Mouse (Mus musculus): Measurements from ENCODE around the gene Tmem229b. TPM values are rescaled to one million over a fixed set of nuclear protein-coding genes. Genes with fewer than 3 reads are reported as not detected.

Tmem229b gene
- polyA plus RNA-seq, 1 experiment from 2014 or later, result 3.9 TPM

GRCm38 (mm10) chr12:79022882-79023281, 15.5 kb upstream of the Tmem229b start:
- Histone ChIP-seq H3K27ac (replicated peaks; ENCODE audit: low read depth, low read length) (no peak overlapping the region), H3K27me3 (ENCODE audit: control insufficient read depth, insufficient read depth, low read length) (no peaks in the 10 kb centered on the region), H3K36me3 (replicated peaks; ENCODE audit: control insufficient read depth, insufficient read depth, low read depth, low read length) (no peaks in the 10 kb centered on the region), H3K9ac (replicated peaks; ENCODE audit: low read length) (no peak overlapping the region), H3K4me1 (ENCODE audit: control insufficient read depth, insufficient read depth, low read length) (no peaks in the 10 kb centered on the region), H3K4me2 (ENCODE audit: low read depth, low read length) (no peak overlapping the region), H3K4me3 (ENCODE audit: low read depth, low read length) (no peak overlapping the region), H3K9me3 (replicated peaks; ENCODE audit: control insufficient read depth, low read length) (no peaks in the 10 kb centered on the region)
- peak; percentile 66; the same call in 1 of the 2 replicates for ATAC-seq (replicated peaks; ENCODE audit: insufficient number of reproducible peaks, low FRiP score, low TSS enrichment, low read depth)
- peak; percentile 72 for DNase-seq (ENCODE audit: low spot score)
- 11% methylated on average over 3 of the region's 3 CpGs for WGBS

- no peak overlapping the region for H3K9ac ChIP-seq (replicated peaks; ENCODE audit: low read length)
- no peak for ATAC-seq (replicated peaks; ENCODE audit: insufficient number of reproducible peaks, low FRiP score, low TSS enrichment, low read depth)
- H3K27me3 ChIP-seq (ENCODE audit: control insufficient read depth, insufficient read depth, low read length), result no peaks in the 10 kb centered on the region
- no peak for DNase-seq (ENCODE audit: low spot score)
- H3K9me3 ChIP-seq (replicated peaks; ENCODE audit: control insufficient read depth, low read length), result no peaks in the 10 kb centered on the region
- 86% methylated on average over 1 of the region's 1 CpGs for WGBS
- H3K27ac ChIP-seq (replicated peaks; ENCODE audit: low read depth, low read length), result no peak overlapping the region
- H3K36me3 ChIP-seq (replicated peaks; ENCODE audit: control insufficient read depth, insufficient read depth, low read depth, low read length), result no peaks in the 10 kb centered on the region
- no peak overlapping the region for H3K4me3 ChIP-seq (ENCODE audit: low read depth, low read length)
- no peaks in the 10 kb centered on the region for H3K4me1 ChIP-seq (ENCODE audit: control insufficient read depth, insufficient read depth, low read length)
- H3K4me2 ChIP-seq (ENCODE audit: low read depth, low read length), result no peak overlapping the region
These were observed 14.5 kb upstream of the Tmem229b start for GRCm38 (mm10) chr12:79021902-79022301.

GRCm38 (mm10) chr12:79017994-79018399, 10.6 kb upstream of the Tmem229b start:
- H3K27me3 ChIP-seq (ENCODE audit: control insufficient read depth, insufficient read depth, low read length), result no peaks in the 10 kb centered on the region
- no peaks in the 10 kb centered on the region for H3K9me3 ChIP-seq (replicated peaks; ENCODE audit: control insufficient read depth, low read length)
- no peak overlapping the region for H3K9ac ChIP-seq (replicated peaks; ENCODE audit: low read length)
- DNase-seq (ENCODE audit: low spot score) (no peak), ATAC-seq (replicated peaks; ENCODE audit: insufficient number of reproducible peaks, low FRiP score, low TSS enrichment, low read depth) (no peak)
- WGBS, result 58% methylated on average over 4 of the region's 4 CpGs
- H3K27ac ChIP-seq (replicated peaks; ENCODE audit: low read depth, low read length), result no peak overlapping the region
- H3K4me2 ChIP-seq (ENCODE audit: low read depth, low read length), result no peak overlapping the region
- H3K4me1 ChIP-seq (ENCODE audit: control insufficient read depth, insufficient read depth, low read length), result no peaks in the 10 kb centered on the region
- H3K4me3 ChIP-seq (ENCODE audit: low read depth, low read length), result no peak overlapping the region
- no peaks in the 10 kb centered on the region for H3K36me3 ChIP-seq (replicated peaks; ENCODE audit: control insufficient read depth, insufficient read depth, low read depth, low read length)

GRCm38 (mm10) chr12:79016109-79016508, 8.7 kb upstream of the Tmem229b start:
- H3K4me2 ChIP-seq (ENCODE audit: low read depth, low read length), result no peak overlapping the region
- DNase-seq (ENCODE audit: low spot score), result peak; percentile 6
- H3K4me3 ChIP-seq (ENCODE audit: low read depth, low read length), result no peak overlapping the region
- no peaks in the 10 kb centered on the region for H3K9me3 ChIP-seq (replicated peaks; ENCODE audit: control insufficient read depth, low read length)
- no peaks in the 10 kb centered on the region for H3K4me1 ChIP-seq (ENCODE audit: control insufficient read depth, insufficient read depth, low read length)
- H3K27me3 ChIP-seq (ENCODE audit: control insufficient read depth, insufficient read depth, low read length), result no peaks in the 10 kb centered on the region
- H3K36me3 ChIP-seq (replicated peaks; ENCODE audit: control insufficient read depth, insufficient read depth, low read depth, low read length), result no peaks in the 10 kb centered on the region
- 20% methylated on average over 5 of the region's 5 CpGs for WGBS
- no peak overlapping the region for H3K27ac ChIP-seq (replicated peaks; ENCODE audit: low read depth, low read length)
- no peak overlapping the region for H3K9ac ChIP-seq (replicated peaks; ENCODE audit: low read length)
- ATAC-seq (replicated peaks; ENCODE audit: insufficient number of reproducible peaks, low FRiP score, low TSS enrichment, low read depth), result no peak

GRCm38 (mm10) chr12:79010569-79010968, 3.1 kb upstream of the Tmem229b start:
- no peak for ATAC-seq (replicated peaks; ENCODE audit: insufficient number of reproducible peaks, low FRiP score, low TSS enrichment, low read depth)
- WGBS, result 37% methylated on average over 3 of the region's 3 CpGs
- H3K4me2 ChIP-seq (ENCODE audit: low read depth, low read length), result no peak overlapping the region
- peaks cover 9% of the 10 kb centered on the region for H3K27me3 ChIP-seq (ENCODE audit: control insufficient read depth, insufficient read depth, low read length)
- no peaks in the 10 kb centered on the region for H3K9me3 ChIP-seq (replicated peaks; ENCODE audit: control insufficient read depth, low read length)
- no peak overlapping the region for H3K4me3 ChIP-seq (ENCODE audit: low read depth, low read length)
- H3K9ac ChIP-seq (replicated peaks; ENCODE audit: low read length), result no peak overlapping the region
- no peak overlapping the region for H3K27ac ChIP-seq (replicated peaks; ENCODE audit: low read depth, low read length)
- H3K36me3 ChIP-seq (replicated peaks; ENCODE audit: control insufficient read depth, insufficient read depth, low read depth, low read length), result no peaks in the 10 kb centered on the region
- no peak for DNase-seq (ENCODE audit: low spot score)
- no peaks in the 10 kb centered on the region for H3K4me1 ChIP-seq (ENCODE audit: control insufficient read depth, insufficient read depth, low read length)

- ATAC-seq (replicated peaks; ENCODE audit: insufficient number of reproducible peaks, low FRiP score, low TSS enrichment, low read depth) (peak; percentile 60), DNase-seq (ENCODE audit: low spot score) (peak; percentile 43)
- no peak overlapping the region for H3K27ac ChIP-seq (replicated peaks; ENCODE audit: low read depth, low read length)
- peak overlapping the region; percentile 67 for H3K9ac ChIP-seq (replicated peaks; ENCODE audit: low read length)
- no peaks in the 10 kb centered on the region for H3K4me1 ChIP-seq (ENCODE audit: control insufficient read depth, insufficient read depth, low read length)
- H3K36me3 ChIP-seq (replicated peaks; ENCODE audit: control insufficient read depth, insufficient read depth, low read depth, low read length), result no peaks in the 10 kb centered on the region
- WGBS, result under 1% methylated on average over 42 of the region's 53 CpGs
- no peaks in the 10 kb centered on the region for H3K9me3 ChIP-seq (replicated peaks; ENCODE audit: control insufficient read depth, low read length)
- peak overlapping the region; percentile 89 for H3K4me3 ChIP-seq (ENCODE audit: low read depth, low read length)
- peak overlapping the region; percentile 97 for H3K4me2 ChIP-seq (ENCODE audit: low read depth, low read length)
- peaks cover 11% of the 10 kb centered on the region for H3K27me3 ChIP-seq (ENCODE audit: control insufficient read depth, insufficient read depth, low read length)
These were observed 825 bp downstream of the Tmem229b start for GRCm38 (mm10) chr12:79006478-79007125.

- ATAC-seq (replicated peaks; ENCODE audit: insufficient number of reproducible peaks, low FRiP score, low TSS enrichment, low read depth), result no peak
- no peaks in the 10 kb centered on the region for H3K4me1 ChIP-seq (ENCODE audit: control insufficient read depth, insufficient read depth, low read length)
- H3K27ac ChIP-seq (replicated peaks; ENCODE audit: low read depth, low read length), result no peak overlapping the region
- H3K27me3 ChIP-seq (ENCODE audit: control insufficient read depth, insufficient read depth, low read length), result peaks cover 11% of the 10 kb centered on the region
- H3K4me3 ChIP-seq (ENCODE audit: low read depth, low read length), result peak overlapping the region; percentile 89
- no peaks in the 10 kb centered on the region for H3K9me3 ChIP-seq (replicated peaks; ENCODE audit: control insufficient read depth, low read length)
- no peaks in the 10 kb centered on the region for H3K36me3 ChIP-seq (replicated peaks; ENCODE audit: control insufficient read depth, insufficient read depth, low read depth, low read length)
- peak overlapping the region; percentile 97; the same call in 1 of the 2 replicates for H3K4me2 ChIP-seq (ENCODE audit: low read depth, low read length)
- 42% methylated on average over 9 of the region's 9 CpGs for WGBS
- H3K9ac ChIP-seq (replicated peaks; ENCODE audit: low read length), result no peak overlapping the region
- DNase-seq (ENCODE audit: low spot score), result no peak
These were observed 1.4 kb downstream of the Tmem229b start for GRCm38 (mm10) chr12:79006076-79006475.

GRCm38 (mm10) chr12:79005456-79005855, 2.0 kb downstream of the Tmem229b start:
- no peak for ATAC-seq (replicated peaks; ENCODE audit: insufficient number of reproducible peaks, low FRiP score, low TSS enrichment, low read depth)
- 86% methylated on average over 5 of the region's 5 CpGs for WGBS
- H3K36me3 ChIP-seq (replicated peaks; ENCODE audit: control insufficient read depth, insufficient read depth, low read depth, low read length), result no peaks in the 10 kb centered on the region

More at GRCm38 (mm10) chr12:79005456-79005855, 2.0 kb downstream of the Tmem229b start:
- no peaks in the 10 kb centered on the region for H3K9me3 ChIP-seq (replicated peaks; ENCODE audit: control insufficient read depth, low read length)
- H3K9ac ChIP-seq (replicated peaks; ENCODE audit: low read length), result no peak overlapping the region
- no peak overlapping the region for H3K27ac ChIP-seq (replicated peaks; ENCODE audit: low read depth, low read length)
- H3K27me3 ChIP-seq (ENCODE audit: control insufficient read depth, insufficient read depth, low read length), result peaks cover 11% of the 10 kb centered on the region
- H3K4me3 ChIP-seq (ENCODE audit: low read depth, low read length), result no peak overlapping the region
- no peak for DNase-seq (ENCODE audit: low spot score)
- no peaks in the 10 kb centered on the region for H3K4me1 ChIP-seq (ENCODE audit: control insufficient read depth, insufficient read depth, low read length)
- no peak overlapping the region for H3K4me2 ChIP-seq (ENCODE audit: low read depth, low read length)
